Mouse (Mus musculus): ENCODE data around the gene Nrn1l. TPM values are rescaled to one million over a fixed set of nuclear protein-coding genes. Genes with fewer than 3 reads are reported as not detected.

Nrn1l gene
- 0.27 and 0.48 TPM in 2 replicates for polyA plus RNA-seq (2015; fragmentation: Nextera tagmentation; extraction: Ambion mirVana)

GRCm38 (mm10) chr8:105893339-105893738 is at the start of gene Nrn1l:
Gene Nrn1l, plus strand, starts transcription at chr8:105893567.
- peak; percentile 85 for DNase-seq (ENCODE audit: low spot score)
- peak; percentile 91 for ATAC-seq
- 15% methylated on average over 11 of the region's 11 CpGs for WGBS
- Histone ChIP-seq H3K4me1 (ENCODE audit: insufficient read depth, low read depth, low read length) (no peaks in the 10 kb centered on the region), H3K27me3 (replicated peaks; ENCODE audit: insufficient read depth, low read length) (no peaks in the 10 kb centered on the region), H3K36me3 (ENCODE audit: insufficient read depth, low read length) (peaks cover 34% of the 10 kb centered on the region; the same call in 1 of the 2 replicates), H3K9me3 (ENCODE audit: low read length) (no peaks in the 10 kb centered on the region), H3K4me2 (replicated peaks; ENCODE audit: low read depth, low read length) (no peak within 1 kb of the TSS), H3K4me3 (ENCODE audit: low read depth, low read length) (no peak within 1 kb of the TSS), H3K27ac (ENCODE audit: low read length) (no peak within 1 kb of the TSS), H3K9ac (replicated peaks; ENCODE audit: low read depth) (no peak within 1 kb of the TSS)
- TF ChIP-seq CTCF (IDR thresholded peaks at IDR 0.05): peak; percentile 27
- TF ChIP-seq EP300 (IDR thresholded peaks at IDR 0.05): no peak

- Histone ChIP-seq H3K9me3 (ENCODE audit: low read length) (no peaks in the 10 kb centered on the region), H3K4me2 (replicated peaks; ENCODE audit: low read depth, low read length) (no peak overlapping the region), H3K4me1 (ENCODE audit: insufficient read depth, low read depth, low read length) (peaks cover 4% of the 10 kb centered on the region; the same call in 1 of the 2 replicates), H3K9ac (replicated peaks; ENCODE audit: low read depth) (no peak overlapping the region), H3K27ac (ENCODE audit: low read length) (no peak overlapping the region), H3K4me3 (ENCODE audit: low read depth, low read length) (no peak overlapping the region), H3K36me3 (ENCODE audit: insufficient read depth, low read length) (peaks cover 23% of the 10 kb centered on the region; the same call in 1 of the 2 replicates), H3K27me3 (replicated peaks; ENCODE audit: insufficient read depth, low read length) (no peaks in the 10 kb centered on the region)
- WGBS: 78% methylated on average over 9 of the region's 11 CpGs
- DNase-seq (ENCODE audit: low spot score): no peak
- no peak for TF ChIP-seq CTCF (IDR thresholded peaks at IDR 0.05)
- TF ChIP-seq EP300 (IDR thresholded peaks at IDR 0.05): no peak
- 0 out of 2 replicates have a peak, but pooled peaks have one; percentile 17 for ATAC-seq
These were observed 46.7 kb upstream of the Nrn1l start for GRCm38 (mm10) chr8:105846678-105847077.

- H3K27me3 ChIP-seq (replicated peaks; ENCODE audit: insufficient read depth, low read length): no peaks in the 10 kb centered on the region
- no peaks in the 10 kb centered on the region for H3K9me3 ChIP-seq (ENCODE audit: low read length)
- no peak overlapping the region for H3K4me2 ChIP-seq (replicated peaks; ENCODE audit: low read depth, low read length)
- no peak overlapping the region for H3K27ac ChIP-seq (ENCODE audit: low read length)
- H3K9ac ChIP-seq (replicated peaks; ENCODE audit: low read depth): no peak overlapping the region
- H3K4me3 ChIP-seq (ENCODE audit: low read depth, low read length): no peak overlapping the region
- H3K4me1 ChIP-seq (ENCODE audit: insufficient read depth, low read depth, low read length): peaks cover 4% of the 10 kb centered on the region; the same call in 1 of the 2 replicates
- no peak for DNase-seq (ENCODE audit: low spot score)
- H3K36me3 ChIP-seq (ENCODE audit: insufficient read depth, low read length): peaks cover 14% of the 10 kb centered on the region; the same call in 1 of the 2 replicates
- 65% methylated on average over 4 of the region's 4 CpGs for WGBS
- TF ChIP-seq CTCF (IDR thresholded peaks at IDR 0.05): no peak
- TF ChIP-seq EP300 (IDR thresholded peaks at IDR 0.05): no peak
- no peak for ATAC-seq
These were observed 43.4 kb upstream of the Nrn1l start for GRCm38 (mm10) chr8:105850014-105850413.

GRCm38 (mm10) chr8:105850611-105851010 is 42.8 kb upstream of the Nrn1l start:
- Histone ChIP-seq H3K9ac (replicated peaks; ENCODE audit: low read depth) (no peak overlapping the region), H3K4me3 (ENCODE audit: low read depth, low read length) (no peak overlapping the region), H3K4me2 (replicated peaks; ENCODE audit: low read depth, low read length) (no peak overlapping the region), H3K36me3 (ENCODE audit: insufficient read depth, low read length) (peaks cover 14% of the 10 kb centered on the region; the same call in 1 of the 2 replicates), H3K27me3 (replicated peaks; ENCODE audit: insufficient read depth, low read length) (no peaks in the 10 kb centered on the region), H3K27ac (ENCODE audit: low read length) (no peak overlapping the region), H3K4me1 (ENCODE audit: insufficient read depth, low read depth, low read length) (peaks cover 5% of the 10 kb centered on the region; the same call in 1 of the 2 replicates), H3K9me3 (ENCODE audit: low read length) (no peaks in the 10 kb centered on the region)
- 67% methylated on average over 7 of the region's 7 CpGs for WGBS
- DNase-seq (ENCODE audit: low spot score) (no peak), ATAC-seq (no peak)
- TF ChIP-seq CTCF (IDR thresholded peaks at IDR 0.05) (no peak), EP300 (IDR thresholded peaks at IDR 0.05) (no peak)

GRCm38 (mm10) chr8:105851651-105852143 is 41.7 kb upstream of the Nrn1l start:
- Histone ChIP-seq H3K4me3 (ENCODE audit: low read depth, low read length) (peak overlapping the region; percentile 82), H3K4me1 (ENCODE audit: insufficient read depth, low read depth, low read length) (peaks cover 15% of the 10 kb centered on the region), H3K27me3 (replicated peaks; ENCODE audit: insufficient read depth, low read length) (no peaks in the 10 kb centered on the region), H3K4me2 (replicated peaks; ENCODE audit: low read depth, low read length) (peak overlapping the region; percentile 83), H3K27ac (ENCODE audit: low read length) (peak overlapping the region; percentile 39; the same call in 1 of the 2 replicates), H3K9ac (replicated peaks; ENCODE audit: low read depth) (peak overlapping the region; percentile 71), H3K9me3 (ENCODE audit: low read length) (no peaks in the 10 kb centered on the region), H3K36me3 (ENCODE audit: insufficient read depth, low read length) (0 out of 2 replicates have a peak, but pooled peaks cover 8% of the 10 kb centered on the region)
- 1% methylated on average over 34 of the region's 34 CpGs for WGBS
- peak; percentile 58 for ATAC-seq
- no peak for TF ChIP-seq CTCF (IDR thresholded peaks at IDR 0.05)
- peak; percentile 68; the same call in 1 of the 2 replicates for TF ChIP-seq EP300 (IDR thresholded peaks at IDR 0.05)
- peak; percentile 93 for DNase-seq (ENCODE audit: low spot score)

GRCm38 (mm10) chr8:105852146-105852729 is 41.1 kb upstream of the Nrn1l start:
- Histone ChIP-seq H3K9ac (replicated peaks; ENCODE audit: low read depth) (no peak overlapping the region), H3K4me2 (replicated peaks; ENCODE audit: low read depth, low read length) (no peak overlapping the region), H3K27me3 (replicated peaks; ENCODE audit: insufficient read depth, low read length) (no peaks in the 10 kb centered on the region), H3K9me3 (ENCODE audit: low read length) (no peaks in the 10 kb centered on the region), H3K4me1 (ENCODE audit: insufficient read depth, low read depth, low read length) (peaks cover 20% of the 10 kb centered on the region), H3K27ac (ENCODE audit: low read length) (no peak overlapping the region), H3K36me3 (ENCODE audit: insufficient read depth, low read length) (0 out of 2 replicates have a peak, but pooled peaks cover 8% of the 10 kb centered on the region), H3K4me3 (ENCODE audit: low read depth, low read length) (peak overlapping the region; percentile 82)
- DNase-seq (ENCODE audit: low spot score) (no peak), ATAC-seq (no peak)
- 78% methylated on average over 12 of the region's 12 CpGs for WGBS
- no peak for TF ChIP-seq EP300 (IDR thresholded peaks at IDR 0.05)
